Mouse (Mus musculus): ENCODE measurements around the gene Wfs1. TPM values are rescaled to one million over a fixed set of nuclear protein-coding genes. Genes with fewer than 3 reads are reported as not detected.

Gene Wfs1
- polyA plus RNA-seq, 1 experiment from 2014 or later: 15.9 TPM

GRCm38 (mm10) chr5:36990196-36990595 is 1.2 kb upstream of the Wfs1 start:
- no peaks in the 10 kb centered on the region for H3K36me3 ChIP-seq (ENCODE audit: control insufficient read depth, insufficient read depth, low read length)
- no peaks in the 10 kb centered on the region for H3K9me3 ChIP-seq (ENCODE audit: control insufficient read depth, low read length)
- no peak overlapping the region for H3K27ac ChIP-seq (ENCODE audit: low read length)
- no peak overlapping the region for H3K4me2 ChIP-seq (ENCODE audit: low read depth, low read length)
- 54% methylated on average over 3 of the region's 3 CpGs for WGBS
- no peak overlapping the region for H3K4me3 ChIP-seq (ENCODE audit: low read length)
- H3K9ac ChIP-seq (ENCODE audit: low read depth, low read length): no peak overlapping the region
- H3K4me1 ChIP-seq (ENCODE audit: control insufficient read depth, insufficient read depth, low read length): 0 out of 2 replicates have a peak, but pooled peaks cover 8% of the 10 kb centered on the region
- H3K27me3 ChIP-seq (replicated peaks; ENCODE audit: control insufficient read depth, insufficient read depth, low read length): no peaks in the 10 kb centered on the region
- no peak for ATAC-seq

DNA sequence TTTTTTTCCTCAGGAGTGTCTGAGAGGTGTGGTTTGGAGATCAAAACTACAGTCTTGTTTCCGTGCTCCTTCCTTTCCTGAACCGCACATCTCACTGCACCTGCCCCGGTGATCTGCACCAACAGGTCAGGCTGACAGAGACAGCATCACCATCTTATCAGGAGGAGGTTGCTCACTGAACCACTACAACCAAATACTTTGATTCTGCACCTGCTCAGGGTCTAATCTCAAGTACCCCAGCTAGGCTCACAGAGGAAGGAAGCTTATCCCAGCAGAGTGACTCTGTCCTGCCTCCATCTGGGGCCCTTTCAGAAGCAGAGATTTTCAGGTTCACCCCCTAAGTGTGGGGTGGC is 596 bp upstream of the Wfs1 start:
- H3K9ac ChIP-seq (ENCODE audit: low read depth, low read length): peak overlapping the region; percentile 59
- WGBS: 4% methylated on average over 3 of the region's 3 CpGs
- H3K9me3 ChIP-seq (ENCODE audit: control insufficient read depth, low read length): no peaks in the 10 kb centered on the region

DNA sequence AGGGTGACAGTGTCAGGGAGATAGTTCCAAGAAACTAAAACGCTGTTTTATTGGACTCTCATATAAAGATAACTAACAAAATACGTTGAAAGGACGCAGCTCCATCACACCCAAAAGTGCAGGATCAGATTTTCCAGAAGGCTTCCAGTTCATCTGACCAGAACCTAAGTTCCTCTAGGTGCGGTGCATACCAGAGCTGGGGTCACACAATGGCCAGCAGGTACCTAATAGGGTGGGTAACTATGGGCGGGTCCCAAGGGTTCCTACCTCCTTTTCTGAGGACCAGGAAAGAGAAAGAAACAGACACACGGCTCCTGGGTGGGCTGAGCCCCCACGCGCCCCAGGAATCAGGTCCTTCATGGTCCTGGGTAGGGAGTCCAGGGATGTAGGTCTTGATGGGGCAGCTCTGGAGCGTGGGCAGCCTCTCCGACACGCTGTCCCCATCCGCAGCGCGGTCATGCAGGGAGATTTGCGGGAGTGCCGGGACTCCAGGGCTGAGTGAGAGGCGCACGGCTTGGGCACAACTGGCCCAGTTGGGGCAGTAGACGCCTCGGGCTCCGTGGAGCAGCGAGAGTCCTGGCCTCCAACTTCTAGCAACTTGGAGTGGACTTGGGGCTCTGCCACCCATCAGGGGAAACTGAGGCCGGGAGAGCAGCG is 753 bp downstream of the Wfs1 start:
- Histone ChIP-seq H3K36me3 (ENCODE audit: control insufficient read depth, insufficient read depth, low read length) (no peaks in the 10 kb centered on the region), H3K9me3 (ENCODE audit: control insufficient read depth, low read length) (no peaks in the 10 kb centered on the region), H3K4me2 (ENCODE audit: low read depth, low read length) (peak overlapping the region; percentile 89), H3K4me3 (ENCODE audit: low read length) (peak overlapping the region; percentile 72), H3K9ac (ENCODE audit: low read depth, low read length) (peak overlapping the region; percentile 79), H3K4me1 (ENCODE audit: control insufficient read depth, insufficient read depth, low read length) (0 out of 2 replicates have a peak, but pooled peaks cover 8% of the 10 kb centered on the region), H3K27ac (ENCODE audit: low read length) (peak overlapping the region; percentile 53; the same call in 1 of the 2 replicates), H3K27me3 (replicated peaks; ENCODE audit: control insufficient read depth, insufficient read depth, low read length) (no peaks in the 10 kb centered on the region)
- 8% methylated on average over 24 of the region's 24 CpGs for WGBS
- ATAC-seq: peak; percentile 14

More for the DNA sequence above, 596 bp upstream of the Wfs1 start:
- Histone ChIP-seq H3K27me3 (replicated peaks; ENCODE audit: control insufficient read depth, insufficient read depth, low read length) (no peaks in the 10 kb centered on the region), H3K4me2 (ENCODE audit: low read depth, low read length) (peak overlapping the region; percentile 77), H3K4me3 (ENCODE audit: low read length) (peak overlapping the region; percentile 72), H3K27ac (ENCODE audit: low read length) (peak overlapping the region; percentile 94), H3K4me1 (ENCODE audit: control insufficient read depth, insufficient read depth, low read length) (0 out of 2 replicates have a peak, but pooled peaks cover 8% of the 10 kb centered on the region), H3K36me3 (ENCODE audit: control insufficient read depth, insufficient read depth, low read length) (no peaks in the 10 kb centered on the region)
- ATAC-seq: peak; percentile 41

DNA sequence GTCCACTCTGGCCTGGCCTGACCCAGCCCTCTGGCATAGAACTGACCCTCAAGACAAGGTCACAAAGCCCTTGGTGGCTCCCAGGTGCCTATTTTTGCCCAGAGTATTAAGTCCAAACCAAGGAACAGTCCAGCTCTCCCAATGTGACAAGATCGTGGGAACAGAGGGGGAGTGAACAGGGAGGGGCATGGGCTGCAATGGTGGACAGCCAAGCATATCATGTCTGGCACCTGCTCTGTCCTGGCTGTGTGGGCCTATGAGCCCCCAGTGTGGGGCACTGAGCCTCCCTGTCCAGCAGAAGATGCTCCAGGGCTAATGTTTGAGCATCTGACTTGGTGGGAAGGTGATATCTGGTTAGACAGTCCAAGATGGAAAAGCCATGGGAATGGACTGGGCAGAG is 2.4 kb downstream of the Wfs1 start:
- H3K4me2 ChIP-seq (ENCODE audit: low read depth, low read length): no peak overlapping the region
- no peaks in the 10 kb centered on the region for H3K27me3 ChIP-seq (replicated peaks; ENCODE audit: control insufficient read depth, insufficient read depth, low read length)
- ATAC-seq: no peak
- no peaks in the 10 kb centered on the region for H3K9me3 ChIP-seq (ENCODE audit: control insufficient read depth, low read length)
- 0 out of 2 replicates have a peak, but pooled peaks cover 8% of the 10 kb centered on the region for H3K4me1 ChIP-seq (ENCODE audit: control insufficient read depth, insufficient read depth, low read length)
- H3K36me3 ChIP-seq (ENCODE audit: control insufficient read depth, insufficient read depth, low read length): no peaks in the 10 kb centered on the region
- H3K4me3 ChIP-seq (ENCODE audit: low read length): no peak overlapping the region
- no peak overlapping the region for H3K27ac ChIP-seq (ENCODE audit: low read length)
- H3K9ac ChIP-seq (ENCODE audit: low read depth, low read length): no peak overlapping the region
- WGBS: 83% methylated on average over 1 of the region's 1 CpGs

DNA sequence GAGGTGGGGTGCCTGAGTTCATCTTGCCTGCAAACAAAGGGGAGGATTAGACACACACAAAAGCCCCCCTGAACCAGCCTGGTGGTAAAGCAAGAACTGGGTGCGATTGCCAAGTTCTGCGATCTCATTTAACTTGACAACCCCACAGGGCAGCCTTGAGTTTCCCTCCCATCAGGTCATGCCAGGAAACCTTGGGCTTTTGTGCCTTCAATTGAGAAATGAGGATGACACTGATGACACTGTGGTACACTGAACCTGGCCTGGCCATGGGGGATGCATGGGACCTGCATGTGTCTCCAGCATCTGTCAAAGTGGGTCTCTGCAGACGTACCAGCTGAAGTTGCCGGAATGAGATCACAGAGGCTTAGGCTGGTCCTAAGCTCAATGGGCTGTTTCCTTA is 6.7 kb downstream of the Wfs1 start:
- Histone ChIP-seq H3K36me3 (ENCODE audit: control insufficient read depth, insufficient read depth, low read length) (no peaks in the 10 kb centered on the region; the same call in 1 of the 2 replicates), H3K9me3 (ENCODE audit: control insufficient read depth, low read length) (no peaks in the 10 kb centered on the region), H3K27me3 (replicated peaks; ENCODE audit: control insufficient read depth, insufficient read depth, low read length) (no peaks in the 10 kb centered on the region), H3K4me2 (ENCODE audit: low read depth, low read length) (no peak overlapping the region), H3K4me3 (ENCODE audit: low read length) (no peak overlapping the region), H3K4me1 (ENCODE audit: control insufficient read depth, insufficient read depth, low read length) (no peaks in the 10 kb centered on the region), H3K27ac (ENCODE audit: low read length) (no peak overlapping the region), H3K9ac (ENCODE audit: low read depth, low read length) (no peak overlapping the region)
- WGBS: 93% methylated on average over 4 of the region's 4 CpGs
- ATAC-seq: no peak

- Histone ChIP-seq H3K36me3 (ENCODE audit: control insufficient read depth, insufficient read depth, low read length) (no peaks in the 10 kb centered on the region; the same call in 1 of the 2 replicates), H3K27me3 (replicated peaks; ENCODE audit: control insufficient read depth, insufficient read depth, low read length) (no peaks in the 10 kb centered on the region), H3K4me3 (ENCODE audit: low read length) (no peak overlapping the region), H3K4me2 (ENCODE audit: low read depth, low read length) (no peak overlapping the region), H3K27ac (ENCODE audit: low read length) (no peak overlapping the region), H3K9ac (ENCODE audit: low read depth, low read length) (0 out of 2 replicates have a peak overlapping the region, but pooled peaks have one; percentile 6), H3K9me3 (ENCODE audit: control insufficient read depth, low read length) (no peaks in the 10 kb centered on the region), H3K4me1 (ENCODE audit: control insufficient read depth, insufficient read depth, low read length) (no peaks in the 10 kb centered on the region)
- no peak for ATAC-seq
- 78% methylated on average over 7 of the region's 7 CpGs for WGBS
Measured at GRCm38 (mm10) chr5:36979631-36980030, 9.4 kb downstream of the Wfs1 start.

- H3K27ac ChIP-seq (ENCODE audit: low read length): no peak overlapping the region
- 72% methylated on average over 8 of the region's 8 CpGs for WGBS
- ATAC-seq: 0 out of 2 replicates have a peak, but pooled peaks have one; percentile 7
Measured at GRCm38 (mm10) chr5:36979001-36979400, 10.0 kb downstream of the Wfs1 start.

GRCm38 (mm10) chr5:36977809-36978208 is 11.2 kb downstream of the Wfs1 start:
- no peaks in the 10 kb centered on the region; the same call in 1 of the 2 replicates for H3K36me3 ChIP-seq (ENCODE audit: control insufficient read depth, insufficient read depth, low read length)
- ATAC-seq: no peak
- WGBS: 64% methylated on average over 9 of the region's 9 CpGs
- H3K9me3 ChIP-seq (ENCODE audit: control insufficient read depth, low read length): no peaks in the 10 kb centered on the region
- no peak overlapping the region for H3K4me3 ChIP-seq (ENCODE audit: low read length)
- H3K4me1 ChIP-seq (ENCODE audit: control insufficient read depth, insufficient read depth, low read length): no peaks in the 10 kb centered on the region
- H3K9ac ChIP-seq (ENCODE audit: low read depth, low read length): no peak overlapping the region
- no peak overlapping the region for H3K27ac ChIP-seq (ENCODE audit: low read length)
- no peaks in the 10 kb centered on the region for H3K27me3 ChIP-seq (replicated peaks; ENCODE audit: control insufficient read depth, insufficient read depth, low read length)
- H3K4me2 ChIP-seq (ENCODE audit: low read depth, low read length): no peak overlapping the region

More at GRCm38 (mm10) chr5:36979001-36979400, 10.0 kb downstream of the Wfs1 start:
- Histone ChIP-seq H3K4me3 (ENCODE audit: low read length) (no peak overlapping the region), H3K9ac (ENCODE audit: low read depth, low read length) (no peak overlapping the region), H3K9me3 (ENCODE audit: control insufficient read depth, low read length) (no peaks in the 10 kb centered on the region), H3K36me3 (ENCODE audit: control insufficient read depth, insufficient read depth, low read length) (no peaks in the 10 kb centered on the region; the same call in 1 of the 2 replicates), H3K4me2 (ENCODE audit: low read depth, low read length) (no peak overlapping the region), H3K27me3 (replicated peaks; ENCODE audit: control insufficient read depth, insufficient read depth, low read length) (no peaks in the 10 kb centered on the region), H3K4me1 (ENCODE audit: control insufficient read depth, insufficient read depth, low read length) (no peaks in the 10 kb centered on the region)

- H3K36me3 ChIP-seq (ENCODE audit: control insufficient read depth, insufficient read depth, low read length): peaks cover 3% of the 10 kb centered on the region; the same call in 1 of the 2 replicates
- WGBS: 89% methylated on average over 13 of the region's 13 CpGs
- H3K4me1 ChIP-seq (ENCODE audit: control insufficient read depth, insufficient read depth, low read length): no peaks in the 10 kb centered on the region
- no peak overlapping the region for H3K4me2 ChIP-seq (ENCODE audit: low read depth, low read length)
- no peaks in the 10 kb centered on the region for H3K27me3 ChIP-seq (replicated peaks; ENCODE audit: control insufficient read depth, insufficient read depth, low read length)
- no peak overlapping the region for H3K9ac ChIP-seq (ENCODE audit: low read depth, low read length)
- no peak for ATAC-seq
- H3K9me3 ChIP-seq (ENCODE audit: control insufficient read depth, low read length): no peaks in the 10 kb centered on the region
- H3K27ac ChIP-seq (ENCODE audit: low read length): no peak overlapping the region
- H3K4me3 ChIP-seq (ENCODE audit: low read length): no peak overlapping the region
Measured at GRCm38 (mm10) chr5:36975336-36975735, 13.7 kb downstream of the Wfs1 start.
